Mouse (Mus musculus): ENCODE measurements around the gene Hba-a1.
"Not testable (repeated sequence)": the region's sequence is repeated elsewhere in the genome, so short reads cannot be mapped to it uniquely, and the experiment has no call there.

Gene Hba-a1

DNA sequence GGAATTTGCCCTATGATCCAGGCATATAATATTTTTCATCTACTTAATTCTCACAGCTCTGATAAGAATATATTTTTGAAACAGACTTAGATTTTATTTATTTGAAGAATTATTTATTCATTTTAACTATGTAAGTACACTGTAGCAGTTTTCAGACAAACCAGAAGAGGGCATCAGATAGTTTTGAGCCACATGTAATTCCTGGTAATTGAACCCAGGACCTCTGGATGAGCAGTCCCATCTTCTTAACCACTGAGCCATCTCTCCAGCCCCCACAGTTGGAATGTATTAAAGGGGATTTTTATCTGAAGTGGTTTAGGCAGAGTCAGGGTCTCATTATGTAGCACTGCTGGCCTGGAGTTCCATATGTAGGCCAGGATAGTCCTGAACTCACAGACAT, 2.6 kb downstream of the Hba-a1 start:
- in situ Hi-C loops (cut with MboI; ENCODE audit: low pct_unique_long_range_greater_than_20kb in 1 of 2, low sequenced_read_pairs in 2 of 2, unreplicated experiment in 1 of 2), result not testable (repeated sequence)

DNA sequence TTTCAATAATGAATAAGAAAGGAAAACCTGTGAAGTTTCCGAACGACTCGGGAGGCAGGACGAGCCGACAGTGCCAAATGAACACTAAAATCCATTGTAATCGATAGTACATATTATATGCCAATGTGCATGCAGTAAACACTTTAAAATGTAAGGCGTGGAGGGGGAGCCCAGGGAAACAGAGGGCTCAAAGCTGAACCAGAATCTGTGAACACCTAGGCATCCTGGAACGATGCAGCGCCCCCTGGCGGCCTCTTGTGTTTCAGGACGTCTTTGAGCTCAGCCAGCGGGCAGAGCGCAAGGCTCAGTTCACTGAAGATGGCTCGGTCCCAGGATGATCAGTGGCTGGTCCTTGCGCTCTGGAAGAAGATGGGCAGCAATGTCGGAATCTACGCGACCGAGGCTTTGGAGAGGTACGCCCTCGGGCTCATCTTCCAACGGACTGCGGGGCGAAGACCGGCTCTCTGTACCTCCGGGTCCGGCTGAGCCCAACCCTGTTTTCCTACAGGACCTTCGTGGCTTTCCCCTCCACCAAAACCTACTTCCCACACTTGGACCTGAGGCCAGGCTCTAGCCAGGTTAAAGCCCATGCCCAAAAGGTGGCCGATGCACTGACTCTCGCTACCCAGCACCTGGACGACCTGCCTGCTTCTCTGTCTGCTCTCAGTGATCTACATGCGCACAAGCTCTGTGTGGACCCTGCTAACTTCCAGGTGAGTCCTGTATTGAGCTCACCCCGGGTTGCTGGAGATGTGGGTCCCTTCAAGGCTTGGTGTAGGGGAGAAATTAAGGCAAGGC, 3.6 kb downstream of the Hba-a1 start, which contains the start of gene Hbq1b:
Hbq1b (plus strand) TSS at position 271 of the 798 bp plus-strand sequence.
- in situ Hi-C loops (cut with MboI; ENCODE audit: low pct_unique_long_range_greater_than_20kb in 1 of 2, low sequenced_read_pairs in 2 of 2, unreplicated experiment in 1 of 2), result not testable (repeated sequence)

DNA sequence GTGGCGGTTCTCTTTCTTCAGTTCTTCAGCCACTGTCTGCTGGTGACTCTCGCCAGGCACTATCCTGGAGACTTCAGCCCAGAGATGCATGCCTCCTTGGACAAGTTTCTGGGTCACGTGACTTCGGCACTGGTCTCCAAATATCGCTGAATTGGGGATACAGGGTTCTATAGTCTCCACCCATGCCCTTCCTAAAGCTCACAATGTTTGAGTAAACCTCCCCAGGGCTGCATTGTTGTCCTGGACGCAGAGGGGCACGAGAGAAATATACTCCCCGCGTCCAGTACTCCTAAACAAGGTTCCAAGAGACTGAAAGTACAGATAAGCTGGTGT, 4.1 kb downstream of the Hba-a1 start:
- in situ Hi-C loops (cut with MboI; ENCODE audit: low pct_unique_long_range_greater_than_20kb in 1 of 2, low sequenced_read_pairs in 2 of 2, unreplicated experiment in 1 of 2), result no loop called here

DNA sequence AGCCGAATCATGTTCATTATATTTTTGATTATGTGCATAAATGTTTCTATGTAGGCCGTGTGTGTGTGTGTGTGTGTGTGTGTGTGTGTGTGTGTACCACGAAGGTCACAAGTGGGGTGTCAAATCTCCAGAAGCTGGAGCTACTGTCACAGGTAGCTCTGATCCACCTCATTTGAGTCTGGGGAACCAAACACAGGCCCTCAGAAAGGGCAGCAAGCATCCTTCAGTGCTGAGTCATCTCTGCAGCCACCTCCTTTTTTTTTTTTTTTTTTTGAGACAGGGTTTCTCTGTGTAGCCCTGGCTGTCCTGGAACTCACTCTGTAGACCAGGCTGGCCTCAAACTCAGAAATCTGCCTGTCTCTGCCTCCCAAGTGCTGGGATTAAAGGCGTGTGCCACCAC, 9.5 kb downstream of the Hba-a1 start:
- in situ Hi-C loops (cut with MboI; ENCODE audit: low pct_unique_long_range_greater_than_20kb in 1 of 2, low sequenced_read_pairs in 2 of 2, unreplicated experiment in 1 of 2), result not testable (repeated sequence)

DNA sequence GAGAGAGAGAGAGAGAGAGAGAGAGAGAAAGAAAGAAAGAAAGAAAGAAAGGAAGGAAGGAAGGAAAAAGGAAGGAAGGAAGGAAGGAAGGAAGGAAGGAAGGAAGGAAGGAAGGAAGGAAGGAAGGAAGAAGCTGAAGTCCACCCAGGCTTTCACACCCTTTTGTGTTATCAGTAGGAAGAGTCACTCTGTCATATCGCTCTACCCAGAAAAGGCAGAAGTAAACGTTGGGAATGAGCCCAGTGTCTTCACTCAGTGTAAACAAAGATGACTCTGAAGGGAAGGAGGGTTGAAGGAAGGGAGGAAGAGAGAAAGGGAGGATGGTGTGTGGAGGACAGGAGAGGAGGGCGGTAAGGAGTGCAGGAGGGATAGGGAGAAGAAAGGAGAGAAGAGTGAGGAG, 10.2 kb downstream of the Hba-a1 start:
- in situ Hi-C loops (cut with MboI; ENCODE audit: low pct_unique_long_range_greater_than_20kb in 1 of 2, low sequenced_read_pairs in 2 of 2, unreplicated experiment in 1 of 2), result not testable (repeated sequence)

DNA sequence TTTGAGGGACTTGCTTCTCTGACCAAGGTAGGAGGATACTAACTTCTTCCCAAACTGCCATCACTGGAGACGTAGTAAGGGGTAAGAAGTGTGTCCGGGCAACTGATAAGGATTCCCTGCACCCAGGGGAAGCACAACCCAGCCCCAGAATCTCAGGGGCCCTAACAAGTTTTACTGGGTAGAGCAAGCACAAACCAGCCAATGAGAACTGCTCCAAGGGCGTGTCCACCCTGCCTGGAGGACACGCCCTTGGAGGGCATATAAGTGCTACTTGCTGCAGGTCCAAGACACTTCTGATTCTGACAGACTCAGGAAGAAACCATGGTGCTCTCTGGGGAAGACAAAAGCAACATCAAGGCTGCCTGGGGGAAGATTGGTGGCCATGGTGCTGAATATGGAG, 12.9 kb downstream of the Hba-a1 start, which contains the start of gene Hba-a2:
Hba-a2 (plus strand) TSS at position 287 of the 400 bp plus-strand sequence.
- in situ Hi-C loops (cut with MboI; ENCODE audit: low pct_unique_long_range_greater_than_20kb in 1 of 2, low sequenced_read_pairs in 2 of 2, unreplicated experiment in 1 of 2), result not testable (repeated sequence)

DNA sequence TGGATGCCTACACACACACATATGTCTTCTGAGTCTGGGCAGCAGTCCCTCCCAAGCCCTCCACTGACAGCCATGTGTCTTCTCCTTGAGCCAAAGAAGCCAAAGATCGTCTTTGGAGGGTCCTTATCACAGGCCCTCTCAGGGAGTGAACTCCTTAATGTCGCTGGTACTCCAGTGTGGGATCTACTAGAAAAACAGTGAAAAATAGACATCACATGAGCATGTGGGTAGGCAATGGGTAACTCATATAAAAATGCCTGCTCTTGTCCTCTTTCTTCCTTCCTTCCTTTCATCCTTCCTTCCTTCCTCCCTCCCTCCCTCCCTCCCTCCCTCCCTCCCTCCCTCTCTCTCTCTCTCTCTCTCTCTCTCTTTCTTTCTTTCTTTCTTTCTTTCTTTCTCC, 14.1 kb downstream of the Hba-a1 start:
- in situ Hi-C loops (cut with MboI; ENCODE audit: low pct_unique_long_range_greater_than_20kb in 1 of 2, low sequenced_read_pairs in 2 of 2, unreplicated experiment in 1 of 2), result not testable (repeated sequence)

DNA sequence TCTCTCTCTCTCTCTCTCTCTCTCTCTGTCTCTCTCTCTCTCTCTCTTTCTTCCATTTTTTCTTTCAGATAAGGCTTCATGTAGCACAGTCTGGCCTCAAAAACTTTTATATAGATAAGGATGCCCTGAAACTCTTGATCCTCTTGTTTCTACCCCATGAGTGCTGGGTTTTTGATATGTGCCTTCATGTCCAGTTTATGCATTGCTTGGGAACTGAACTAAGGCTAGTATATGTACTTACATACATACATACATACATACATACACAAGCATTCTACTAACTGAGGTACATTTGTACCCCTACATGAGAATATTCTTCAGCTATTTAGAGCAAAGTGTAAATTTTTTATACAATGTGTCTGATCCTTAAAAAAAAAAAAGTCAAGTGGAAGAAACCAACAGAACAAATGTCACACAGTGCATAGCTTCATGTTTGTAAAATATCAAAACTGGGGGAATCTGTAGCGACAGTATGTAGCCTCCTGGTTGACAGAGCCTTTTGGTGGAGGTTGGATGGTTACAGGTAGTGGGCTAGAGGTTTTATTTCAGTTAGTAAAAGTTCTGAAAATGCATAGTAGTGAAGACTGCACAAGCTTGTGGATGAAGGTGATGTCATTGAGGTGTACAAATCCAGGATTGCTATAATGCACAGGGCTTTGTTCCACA, 14.7 kb downstream of the Hba-a1 start:
- in situ Hi-C loops (cut with MboI; ENCODE audit: low pct_unique_long_range_greater_than_20kb in 1 of 2, low sequenced_read_pairs in 2 of 2, unreplicated experiment in 1 of 2), result no loop called here

DNA sequence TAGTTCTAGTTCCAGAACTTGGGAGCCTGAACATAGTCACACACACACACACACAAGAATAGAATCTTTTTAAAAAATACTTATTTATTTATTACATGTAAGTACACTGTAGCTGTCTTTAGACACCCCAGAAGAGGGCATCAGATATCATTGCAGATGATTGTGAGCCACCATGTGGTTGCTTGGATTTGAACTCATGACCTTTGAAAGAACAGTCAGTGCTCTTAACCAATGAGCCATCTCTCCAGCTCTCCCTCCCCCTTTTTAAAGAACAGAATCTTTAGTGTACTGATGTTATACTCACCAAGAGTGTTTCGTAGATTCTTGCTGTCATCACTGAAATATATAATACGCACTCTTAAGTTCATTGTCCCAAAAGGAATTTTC, 15.2 kb downstream of the Hba-a1 start:
- in situ Hi-C loops (cut with MboI; ENCODE audit: low pct_unique_long_range_greater_than_20kb in 1 of 2, low sequenced_read_pairs in 2 of 2, unreplicated experiment in 1 of 2), result no loop called here

DNA sequence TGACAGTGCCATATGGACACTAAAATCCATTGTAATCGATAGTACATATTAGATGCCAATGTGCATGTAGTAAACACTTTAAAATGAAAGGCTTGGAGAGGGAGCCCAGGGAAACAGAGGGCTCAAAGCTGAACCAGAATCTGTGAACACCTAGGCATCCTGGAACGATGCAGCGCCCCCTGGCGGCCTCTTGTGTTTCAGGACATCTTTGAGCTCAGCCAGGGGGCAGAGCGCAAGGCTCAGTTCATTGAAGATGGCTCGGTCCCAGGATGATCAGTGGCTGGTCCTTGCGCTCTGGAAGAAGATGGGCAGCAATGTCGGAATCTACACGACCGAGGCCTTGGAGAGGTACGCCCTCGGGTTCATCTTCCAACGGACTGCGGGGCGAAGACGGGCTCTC, 16.6 kb downstream of the Hba-a1 start, which contains the start of gene Hbq1a:
Hbq1a (plus strand) TSS at position 205 of the 400 bp plus-strand sequence.
- in situ Hi-C loops (cut with MboI; ENCODE audit: low pct_unique_long_range_greater_than_20kb in 1 of 2, low sequenced_read_pairs in 2 of 2, unreplicated experiment in 1 of 2), result not testable (repeated sequence)

DNA sequence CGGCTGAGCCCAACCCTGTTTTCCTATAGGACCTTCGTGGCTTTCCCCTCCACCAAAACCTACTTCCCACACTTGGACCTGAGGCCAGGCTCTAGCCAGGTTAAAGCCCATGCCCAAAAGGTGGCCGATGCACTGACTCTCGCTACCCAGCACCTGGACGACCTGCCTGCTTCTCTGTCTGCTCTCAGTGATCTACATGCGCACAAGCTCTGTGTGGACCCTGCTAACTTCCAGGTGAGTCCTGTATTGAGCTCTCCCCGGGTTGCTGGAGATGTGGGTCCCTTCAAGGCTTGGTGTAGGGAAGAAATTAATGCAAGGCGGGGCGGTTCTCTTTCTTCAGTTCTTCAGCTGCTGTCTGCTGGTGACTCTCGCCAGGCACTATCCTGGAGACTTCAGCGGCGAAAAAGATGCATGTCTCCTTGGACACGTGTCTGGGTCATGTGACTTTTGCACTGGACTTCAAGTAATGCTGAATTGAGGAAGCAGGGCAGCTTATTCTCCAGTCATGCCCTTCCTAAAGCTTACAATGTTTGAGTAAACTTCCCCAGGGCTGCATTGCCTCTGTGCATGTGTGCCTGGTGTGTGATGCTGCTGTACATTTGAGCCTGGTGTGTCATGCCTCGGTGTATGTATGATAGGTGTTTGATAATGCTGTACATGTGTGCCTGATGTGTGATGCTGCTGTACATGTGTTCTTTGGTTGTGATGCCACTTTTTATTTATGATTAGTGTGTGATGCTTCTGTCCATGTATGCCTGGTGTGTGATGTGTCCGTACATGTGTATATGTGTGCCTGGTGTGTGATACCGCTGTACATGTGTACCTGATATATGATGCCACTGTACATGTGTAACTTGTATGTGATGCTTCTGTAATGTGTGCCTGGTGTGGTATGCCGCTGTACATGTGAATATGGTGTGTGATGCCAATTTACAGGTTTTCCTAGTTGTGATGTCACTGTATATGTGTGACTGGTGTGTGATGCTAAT, 17.3 kb downstream of the Hba-a1 start:
- in situ Hi-C loops (cut with MboI; ENCODE audit: low pct_unique_long_range_greater_than_20kb in 1 of 2, low sequenced_read_pairs in 2 of 2, unreplicated experiment in 1 of 2), result no loop called here

DNA sequence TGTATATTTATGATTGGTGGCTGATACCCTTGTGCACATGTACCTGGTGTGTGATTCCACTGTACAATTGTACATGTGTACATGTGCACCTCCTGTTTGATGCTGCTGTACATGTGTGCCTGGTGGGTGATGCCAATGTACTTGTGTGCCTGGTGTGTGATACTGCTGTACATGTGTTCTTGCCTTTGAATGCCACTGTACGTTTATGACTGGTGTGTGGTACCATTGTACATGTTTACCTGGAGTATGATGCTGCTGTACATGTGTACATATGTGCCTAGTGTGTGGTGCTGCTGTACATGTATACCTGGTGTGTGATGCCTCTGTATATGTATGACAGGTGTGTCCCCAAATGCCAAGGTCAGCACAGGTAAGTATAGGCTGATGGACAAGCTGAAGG, 18.2 kb downstream of the Hba-a1 start:
- in situ Hi-C loops (cut with MboI; ENCODE audit: low pct_unique_long_range_greater_than_20kb in 1 of 2, low sequenced_read_pairs in 2 of 2, unreplicated experiment in 1 of 2), result no loop called here

DNA sequence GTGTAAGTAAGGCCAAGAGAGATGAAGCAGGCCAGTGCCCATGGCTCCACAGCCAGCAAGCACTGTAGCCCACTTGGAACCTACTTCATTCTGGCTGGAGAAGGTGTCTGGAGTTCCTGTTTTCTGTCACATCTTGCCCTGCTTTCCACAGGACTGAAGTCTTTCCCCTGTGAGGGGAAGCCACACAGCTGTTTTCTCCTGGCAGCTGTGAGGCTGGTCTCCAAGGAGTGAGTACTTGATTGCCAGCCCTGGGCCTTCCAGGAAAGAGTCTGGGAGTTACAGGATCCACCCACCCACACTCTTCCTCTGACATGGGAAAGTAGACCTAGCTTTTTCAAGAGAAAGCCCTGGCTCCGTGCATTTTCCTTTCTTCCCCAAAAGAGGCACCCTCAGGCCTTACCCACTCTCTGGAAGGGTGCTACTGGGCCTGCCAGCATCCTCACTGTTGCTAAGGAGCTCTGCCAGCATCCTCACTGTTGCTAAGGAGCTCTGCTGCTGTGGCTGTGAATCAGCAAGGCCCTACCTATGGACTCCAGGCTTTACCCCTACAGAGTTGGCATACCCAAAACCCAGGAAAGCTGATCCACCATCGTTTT, 19.6 kb downstream of the Hba-a1 start:
- in situ Hi-C loops (cut with MboI; ENCODE audit: low pct_unique_long_range_greater_than_20kb in 1 of 2, low sequenced_read_pairs in 2 of 2, unreplicated experiment in 1 of 2), result no loop called here

DNA sequence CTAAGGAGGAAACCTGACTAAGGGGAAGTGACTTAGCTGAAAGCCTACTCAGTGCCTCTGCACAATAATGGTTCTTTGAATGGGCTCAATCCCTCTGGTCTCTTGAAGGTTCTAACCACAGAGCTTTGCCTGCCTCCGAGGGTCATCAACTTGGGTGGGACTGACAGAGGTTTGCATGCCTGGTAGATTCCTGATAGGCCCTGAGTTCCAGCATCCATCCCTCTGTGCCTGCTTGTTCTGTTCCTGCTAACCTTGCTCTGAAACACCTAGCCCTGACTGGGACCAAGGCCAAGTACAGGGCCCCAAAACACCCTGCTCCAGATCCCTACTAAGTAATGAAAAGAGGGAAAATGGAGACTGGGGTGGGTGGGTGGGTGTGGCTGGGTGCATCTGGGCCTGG, 20.1 kb downstream of the Hba-a1 start:
- in situ Hi-C loops (cut with MboI; ENCODE audit: low pct_unique_long_range_greater_than_20kb in 1 of 2, low sequenced_read_pairs in 2 of 2, unreplicated experiment in 1 of 2), result no loop called here

DNA sequence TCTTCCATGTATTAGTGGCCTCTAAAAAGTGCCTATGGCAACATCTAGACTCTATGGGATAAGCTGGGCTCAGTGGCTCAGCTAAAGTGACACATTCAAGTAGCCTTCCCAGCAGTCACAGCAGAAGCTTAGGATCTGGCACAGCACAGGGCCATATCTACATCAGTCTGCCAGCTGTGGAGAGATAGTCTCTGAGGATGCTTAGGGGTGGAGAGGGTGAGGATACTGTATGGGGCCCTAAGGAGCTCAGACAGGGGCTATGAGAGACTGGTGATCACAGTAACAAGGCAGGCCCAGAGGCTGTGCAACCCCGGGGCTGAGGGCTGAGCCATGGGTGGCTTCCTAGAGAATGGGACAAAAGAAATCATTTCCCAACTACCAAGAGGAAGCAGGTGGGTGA, 23.7 kb downstream of the Hba-a1 start:
- in situ Hi-C loops (cut with MboI; ENCODE audit: low pct_unique_long_range_greater_than_20kb in 1 of 2, low sequenced_read_pairs in 2 of 2, unreplicated experiment in 1 of 2), result no loop called here

DNA sequence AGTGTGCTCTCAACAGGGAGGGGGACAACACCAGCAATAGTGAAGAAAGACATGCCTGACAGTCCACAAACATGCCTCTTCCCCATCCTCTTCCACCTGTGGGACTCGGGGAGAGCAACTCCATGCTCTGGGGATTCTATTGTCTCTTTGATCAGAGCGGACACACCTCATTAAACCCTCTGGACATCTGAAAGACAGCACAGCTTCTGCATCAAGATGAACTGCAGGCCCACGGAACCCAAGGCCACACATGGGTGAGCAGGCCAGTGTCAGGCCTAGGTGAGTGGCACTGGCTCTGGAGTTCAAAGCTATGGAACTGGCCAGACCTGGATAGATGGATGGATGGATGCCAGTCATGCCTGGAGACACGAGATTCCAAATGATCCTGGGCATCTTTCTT, 26.1 kb downstream of the Hba-a1 start:
- in situ Hi-C loops (cut with MboI; ENCODE audit: low pct_unique_long_range_greater_than_20kb in 1 of 2, low sequenced_read_pairs in 2 of 2, unreplicated experiment in 1 of 2), result no loop called here

DNA sequence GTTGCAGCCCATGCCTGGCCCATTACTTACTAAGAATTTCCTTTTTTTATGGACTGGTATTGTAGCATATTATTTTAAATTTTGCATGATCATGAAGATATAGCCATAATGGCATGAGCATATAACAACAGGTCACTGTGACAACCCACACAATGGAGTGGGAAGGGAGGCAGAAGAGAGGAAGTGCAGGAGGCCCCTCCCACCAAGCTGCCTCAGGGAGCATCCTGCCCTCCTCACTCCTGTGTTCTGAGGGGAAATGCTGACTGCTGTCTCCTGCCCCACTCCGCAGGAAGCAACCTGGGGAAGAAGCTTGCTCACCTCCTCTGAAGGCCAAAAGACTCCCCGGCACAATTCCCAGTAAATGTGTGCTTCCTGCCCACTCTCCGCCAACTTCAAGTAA, 26.6 kb downstream of the Hba-a1 start:
- in situ Hi-C loops (cut with MboI; ENCODE audit: low pct_unique_long_range_greater_than_20kb in 1 of 2, low sequenced_read_pairs in 2 of 2, unreplicated experiment in 1 of 2), result no loop called here

DNA sequence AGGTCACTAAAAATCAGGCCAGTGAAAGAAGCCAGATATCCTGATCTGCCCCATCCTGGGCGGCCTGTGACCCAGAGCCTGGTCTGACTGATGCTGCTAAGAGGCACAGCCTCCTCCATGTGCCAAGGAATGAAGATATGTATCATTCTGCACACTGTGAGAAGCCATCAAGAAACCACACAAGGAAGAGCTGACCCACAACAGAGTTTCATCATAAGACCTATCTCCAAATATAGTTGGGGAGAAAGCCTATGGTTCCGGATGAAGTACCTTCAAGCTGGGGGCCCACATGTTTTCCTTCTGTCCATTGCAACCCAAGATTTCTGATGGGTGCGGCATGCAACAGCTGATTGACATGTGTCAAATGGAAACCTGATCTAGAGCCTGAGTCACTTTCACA, 32.7 kb downstream of the Hba-a1 start:
- in situ Hi-C loops (cut with MboI; ENCODE audit: low pct_unique_long_range_greater_than_20kb in 1 of 2, low sequenced_read_pairs in 2 of 2, unreplicated experiment in 1 of 2), result loop anchor here in 1 of 2 experiments (5.0 kb wide), 1 partner anchor 134 kb away; no protein-coding TSS in a partner anchor
